Mouse (Mus musculus) liver, adult 2 months (tissue): ENCODE results near the gene Fam53b. TPM values are rescaled to one million over a fixed set of nuclear protein-coding genes. Genes with fewer than 3 reads are reported as not detected.

Experiments used
- DNase-seq: peaks from one replicate; pipeline ENCODE4 v3.0.0-alpha.2; 2011; ENCODE audit warnings: low read depth, low spot score; ENCODE audit errors: extremely low read depth
- H3K27ac ChIP-seq: fragments of 200-500 bp; replicated peaks from 2 replicates; pipeline ENCODE4 v1.5.1; 2012; ENCODE audit warnings: low read depth, mild to moderate bottlenecking, control low read depth, inconsistent platforms, low read length; ENCODE audit not compliant: insufficient read depth
- H3K27me3 ChIP-seq: fragments of 200-500 bp; 2 replicates; pipeline ENCODE4 v1.6.1; 2012; ENCODE audit warnings: mild to moderate bottlenecking, moderate library complexity, low read length, inconsistent platforms; ENCODE audit not compliant: control insufficient read depth, insufficient read depth
- H3K36me3 ChIP-seq: fragments of 200-500 bp; 2 replicates; pipeline ENCODE4 v1.6.1; 2012; ENCODE audit warnings: low read length, inconsistent platforms; ENCODE audit not compliant: control insufficient read depth, insufficient read depth
- H3K4me1 ChIP-seq: fragments of 200-500 bp; 2 replicates; pipeline ENCODE4 v1.6.1; 2011; ENCODE audit warnings: low read length; ENCODE audit not compliant: control insufficient read depth, insufficient read depth
- H3K4me3 ChIP-seq: fragments of 200-500 bp; 2 replicates; pipeline ENCODE4 v1.5.1; 2011; ENCODE audit warnings: low read depth, mild to moderate bottlenecking, control low read depth, low read length, moderate library complexity; ENCODE audit not compliant: insufficient read depth
- H3K79me2 ChIP-seq: fragments of 200-500 bp; 2 replicates; pipeline ENCODE4 v1.6.1; 2012; ENCODE audit warnings: inconsistent platforms, mild to moderate bottlenecking, low read length, moderate library complexity; ENCODE audit not compliant: control insufficient read depth, insufficient read depth
- H3K9ac ChIP-seq: fragments of 200-500 bp; 2 replicates; pipeline ENCODE4 v1.6.1; 2012; ENCODE audit warnings: low read depth, mild to moderate bottlenecking, control low read depth, inconsistent platforms, low read length
- CTCF ChIP-seq: fragments of 200-500 bp; IDR thresholded peaks from 2 replicates; pipeline ENCODE4 v1.5.1; 2011; ENCODE audit warnings: low read depth, low read length, control low read depth
- POLR2A ChIP-seq: fragments of 200-500 bp; IDR thresholded peaks from 2 replicates; pipeline ENCODE4 v1.6.1; 2011; ENCODE audit warnings: low read length, control low read depth; ENCODE audit not compliant: insufficient read depth; ENCODE audit errors: extremely low read depth
- WGBS: fragments of 180-500 bp; shearing (Covaris S2); methylation state at CpG from one replicate; pipeline ENCODE4 v1.1.7; 2018; 5-methylcytosine and 5-hydroxymethylcytosine counted together
- polyA plus RNA-seq: library from polyadenylated mRNA; depleted of rRNA; stranded (reverse); fragments of >200 nt; gene quantifications from 2 replicates; pipeline ENCODE4 v1.2.3, GENCODE M21; 2012
- total RNA-seq: library from RNA; depleted of rRNA; stranded (reverse); fragments of >200 nt; gene quantifications from 2 replicates; pipeline ENCODE4 v1.2.3, GENCODE M21; 2014

Gene Fam53b
- total and polyA plus RNA-seq, 2 experiments: 4.3 to 9.1 TPM

DNA sequence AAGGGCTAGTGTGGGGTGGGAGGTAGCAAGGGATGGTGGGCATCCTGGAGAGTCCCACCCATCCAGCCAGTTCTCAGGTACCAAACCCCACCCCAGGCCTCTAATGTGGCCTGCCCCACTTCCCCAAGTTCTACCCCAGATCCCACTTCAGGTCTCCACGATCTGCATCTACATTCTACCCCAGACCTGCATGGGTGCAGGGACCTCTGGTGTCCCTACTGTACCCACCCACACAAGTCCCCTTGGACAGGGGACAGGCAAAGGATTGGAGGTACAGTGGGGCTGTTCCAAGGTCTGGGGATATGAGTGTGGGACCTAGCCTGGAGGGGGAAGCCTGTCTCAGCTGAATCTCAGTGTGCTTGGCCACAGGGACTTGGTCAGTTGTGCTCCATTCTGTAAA lies 131.9 kb downstream of the Fam53b start:
- no peak overlapping the region for H3K27ac ChIP-seq
- WGBS: 100% methylated on average over 1 of the region's 1 CpGs
- no peaks in the 10 kb centered on the region for H3K79me2 ChIP-seq
- TF ChIP-seq CTCF (no peak), POLR2A (no peak)
- H3K27me3 ChIP-seq: no peaks in the 10 kb centered on the region
- H3K36me3 ChIP-seq: no peaks in the 10 kb centered on the region
- H3K4me3 ChIP-seq: no peak overlapping the region
- no peaks in the 10 kb centered on the region for H3K4me1 ChIP-seq
- DNase-seq: no peak
- H3K9ac ChIP-seq: no peak overlapping the region

- whole genome bisulfite sequencing: 88% methylated on average over 11 of the region's 11 CpGs
- Histone ChIP-seq H3K9ac (no peak overlapping the region), H3K36me3 (no peaks in the 10 kb centered on the region), H3K27me3 (no peaks in the 10 kb centered on the region), H3K4me1 (no peaks in the 10 kb centered on the region), H3K4me3 (no peak overlapping the region), H3K27ac (no peak overlapping the region), H3K79me2 (no peaks in the 10 kb centered on the region)
- DNase-seq: peak; percentile 38
- no peak for TF ChIP-seq POLR2A
- no peak for TF ChIP-seq CTCF
These were observed 132.4 kb downstream of the Fam53b start for GRCm38 (mm10) chr7:132681296-132681695.

GRCm38 (mm10) chr7:132679549-132679948 lies 134.1 kb downstream of the Fam53b start:
- Histone ChIP-seq H3K27ac (no peak overlapping the region), H3K27me3 (no peaks in the 10 kb centered on the region), H3K36me3 (no peaks in the 10 kb centered on the region), H3K9ac (no peak overlapping the region), H3K4me1 (no peaks in the 10 kb centered on the region), H3K79me2 (no peaks in the 10 kb centered on the region), H3K4me3 (no peak overlapping the region)
- no peak for TF ChIP-seq POLR2A
- TF ChIP-seq CTCF: no peak
- 95% methylated on average over 6 of the region's 6 CpGs for WGBS
- DNase-seq: no peak

DNA sequence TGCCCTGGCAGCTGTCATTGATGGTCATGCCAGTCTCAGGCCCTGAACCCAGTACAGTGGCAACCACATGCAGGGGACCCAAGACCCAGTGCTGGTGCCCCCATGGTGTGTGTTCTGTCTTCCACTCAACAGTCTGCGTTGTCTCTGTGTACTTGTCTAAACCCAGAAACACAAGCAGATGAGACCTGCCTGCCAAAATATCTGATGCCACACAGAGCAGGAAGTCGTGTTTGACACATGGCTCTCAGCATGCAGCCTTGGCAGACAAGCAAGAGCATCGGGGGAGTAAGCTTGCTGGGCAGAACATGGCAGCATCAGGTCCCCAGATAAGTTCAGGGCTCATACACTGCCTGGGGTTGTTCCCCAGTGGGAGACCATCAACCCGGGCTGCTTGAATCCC lies 134.6 kb downstream of the Fam53b start:
- Histone ChIP-seq H3K9ac (no peak overlapping the region), H3K4me1 (no peaks in the 10 kb centered on the region), H3K4me3 (no peak overlapping the region), H3K27me3 (no peaks in the 10 kb centered on the region), H3K79me2 (no peaks in the 10 kb centered on the region), H3K36me3 (no peaks in the 10 kb centered on the region), H3K27ac (no peak overlapping the region)
- DNase-seq: no peak
- TF ChIP-seq CTCF: no peak
- TF ChIP-seq POLR2A: no peak
- 70% methylated on average over 4 of the region's 4 CpGs for WGBS

DNA sequence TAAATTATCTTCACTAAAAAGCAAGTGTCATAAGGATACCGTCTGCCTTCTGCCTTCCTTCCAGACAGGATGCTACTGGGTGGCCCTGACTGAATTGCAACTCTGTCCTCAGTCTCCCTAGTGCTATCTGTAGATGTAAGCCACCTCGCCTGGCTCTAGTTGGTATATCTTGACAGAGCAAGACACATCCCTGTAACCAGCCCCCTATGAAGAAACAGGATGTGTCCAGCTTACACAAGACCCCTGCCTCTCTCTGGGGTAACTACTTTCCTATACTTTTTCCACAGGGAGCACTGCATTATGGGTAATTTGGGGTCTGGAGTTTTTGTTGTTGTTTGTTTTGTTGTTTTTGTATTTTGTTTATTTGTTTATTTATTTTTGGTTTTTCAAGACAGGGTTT lies 137.8 kb downstream of the Fam53b start:
- Histone ChIP-seq H3K4me1 (peaks cover 16% of the 10 kb centered on the region), H3K27me3 (no peaks in the 10 kb centered on the region), H3K27ac (no peak overlapping the region), H3K9ac (no peak overlapping the region), H3K36me3 (no peaks in the 10 kb centered on the region), H3K79me2 (no peaks in the 10 kb centered on the region), H3K4me3 (no peak overlapping the region)
- DNase-seq: no peak
- 92% methylated on average over 2 of the region's 2 CpGs for WGBS
- TF ChIP-seq POLR2A: no peak
- no peak for TF ChIP-seq CTCF

DNA sequence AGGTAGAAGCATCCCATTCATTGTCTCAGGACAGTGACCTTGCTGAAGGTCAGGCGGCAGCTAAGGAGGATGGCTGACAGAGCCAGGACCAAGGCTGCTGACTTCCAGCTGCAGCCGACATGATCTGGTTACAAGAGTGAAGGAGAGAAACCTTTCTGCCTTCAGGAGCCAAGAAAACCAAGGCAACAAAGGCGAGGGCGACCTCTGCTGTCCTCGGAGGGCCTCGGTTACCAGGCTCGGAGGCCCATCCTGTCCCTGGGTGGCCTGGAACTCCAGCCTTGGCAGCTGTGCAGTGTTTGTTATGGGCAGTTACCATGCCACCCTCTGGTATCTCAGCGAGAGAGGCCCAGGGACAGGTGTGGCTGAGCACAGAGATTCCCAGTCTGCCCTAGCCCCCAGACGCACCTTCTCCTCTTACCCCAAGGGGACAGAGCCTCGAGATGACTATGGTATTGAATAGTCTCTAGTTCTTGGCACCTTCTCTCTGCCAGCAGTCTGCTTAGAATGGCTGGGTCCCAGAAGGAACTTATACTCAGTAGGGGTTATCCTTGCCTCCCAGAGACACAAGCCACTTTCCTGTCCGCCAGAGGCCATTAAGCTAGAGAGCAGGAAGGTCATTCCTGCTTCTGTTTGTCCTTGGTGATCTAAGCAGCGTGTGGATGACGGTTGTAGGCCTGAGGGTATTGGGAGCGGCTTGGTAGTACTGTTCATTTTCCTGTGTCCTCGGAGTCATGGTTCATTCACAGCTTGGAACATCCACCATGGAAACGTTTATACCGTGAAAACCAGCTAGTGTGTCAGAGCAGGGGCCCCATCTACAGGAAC lies 139.5 kb downstream of the Fam53b start:
- Histone ChIP-seq H3K36me3 (no peaks in the 10 kb centered on the region), H3K27me3 (no peaks in the 10 kb centered on the region), H3K4me3 (no peak overlapping the region), H3K9ac (no peak overlapping the region), H3K27ac (no peak overlapping the region), H3K4me1 (peaks cover 23% of the 10 kb centered on the region), H3K79me2 (no peaks in the 10 kb centered on the region)
- no peak for TF ChIP-seq POLR2A
- TF ChIP-seq CTCF: peak; percentile 60
- DNase-seq: no peak
- 75% methylated on average over 17 of the region's 17 CpGs for WGBS
